Mouse (Mus musculus): ENCODE data around the gene Hoxc8.

Gene Hoxc8

GRCm38 (mm10) chr15:102990461-102991397 lies at the start of gene Hoxc8:
Gene Hoxc8, plus strand, starts transcription at chr15:102990607.
- no peak for DNase-seq (ENCODE audit: low spot score)

GRCm38 (mm10) chr15:102942739-102943467 lies 47.5 kb upstream of the Hoxc8 start:
- DNase-seq (ENCODE audit: low spot score), result no peak

- no peak for DNase-seq (ENCODE audit: low spot score)
These were observed 47.0 kb upstream of the Hoxc8 start for GRCm38 (mm10) chr15:102943468-102943813.

- no peak for DNase-seq (ENCODE audit: low spot score)
These were observed 45.0 kb upstream of the Hoxc8 start for GRCm38 (mm10) chr15:102945185-102946077.

GRCm38 (mm10) chr15:102947276-102947675 lies 43.1 kb upstream of the Hoxc8 start:
- DNase-seq (ENCODE audit: low spot score), result no peak

GRCm38 (mm10) chr15:102948842-102949241 lies 41.6 kb upstream of the Hoxc8 start:
- no peak for DNase-seq (ENCODE audit: low spot score)

GRCm38 (mm10) chr15:102949696-102950095 lies 40.7 kb upstream of the Hoxc8 start:
- DNase-seq (ENCODE audit: low spot score), result no peak

GRCm38 (mm10) chr15:102950877-102951276 lies 39.5 kb upstream of the Hoxc8 start:
- no peak for DNase-seq (ENCODE audit: low spot score)

GRCm38 (mm10) chr15:102953561-102953960 lies 36.8 kb upstream of the Hoxc8 start:
- no peak for DNase-seq (ENCODE audit: low spot score)

- no peak for DNase-seq (ENCODE audit: low spot score)
These were observed 36.0 kb upstream of the Hoxc8 start, which contains the start of gene Hoxc11 for GRCm38 (mm10) chr15:102954192-102955006. Gene Hoxc11, plus strand, starts transcription at chr15:102954427.

- DNase-seq (ENCODE audit: low spot score), result no peak
These were observed 35.4 kb upstream of the Hoxc8 start for GRCm38 (mm10) chr15:102955007-102955382.

GRCm38 (mm10) chr15:102955833-102956640 lies 34.4 kb upstream of the Hoxc8 start:
- DNase-seq (ENCODE audit: low spot score), result no peak

GRCm38 (mm10) chr15:102956906-102957305 lies 33.5 kb upstream of the Hoxc8 start:
- no peak for DNase-seq (ENCODE audit: low spot score)

GRCm38 (mm10) chr15:102959663-102960191 lies 30.7 kb upstream of the Hoxc8 start:
- no peak for DNase-seq (ENCODE audit: low spot score)

- no peak for DNase-seq (ENCODE audit: low spot score)
These were observed 28.7 kb upstream of the Hoxc8 start for GRCm38 (mm10) chr15:102961728-102962127.

- no peak for DNase-seq (ENCODE audit: low spot score)
These were observed 27.9 kb upstream of the Hoxc8 start for GRCm38 (mm10) chr15:102962492-102962891.

- DNase-seq (ENCODE audit: low spot score), result no peak
These were observed 27.1 kb upstream of the Hoxc8 start for GRCm38 (mm10) chr15:102963259-102963658.

GRCm38 (mm10) chr15:102963671-102964640 lies 26.5 kb upstream of the Hoxc8 start:
- DNase-seq (ENCODE audit: low spot score), result no peak

Data from ovary, adult 18-20 months (tissue).